Mouse (Mus musculus): ENCODE results near the gene Vars. TPM values are rescaled to one million over a fixed set of nuclear protein-coding genes. Genes with fewer than 3 reads are reported as not detected.

Vars gene
- polyA plus RNA-seq, 1 experiment from 2014 or later: 88.4 TPM

DNA sequence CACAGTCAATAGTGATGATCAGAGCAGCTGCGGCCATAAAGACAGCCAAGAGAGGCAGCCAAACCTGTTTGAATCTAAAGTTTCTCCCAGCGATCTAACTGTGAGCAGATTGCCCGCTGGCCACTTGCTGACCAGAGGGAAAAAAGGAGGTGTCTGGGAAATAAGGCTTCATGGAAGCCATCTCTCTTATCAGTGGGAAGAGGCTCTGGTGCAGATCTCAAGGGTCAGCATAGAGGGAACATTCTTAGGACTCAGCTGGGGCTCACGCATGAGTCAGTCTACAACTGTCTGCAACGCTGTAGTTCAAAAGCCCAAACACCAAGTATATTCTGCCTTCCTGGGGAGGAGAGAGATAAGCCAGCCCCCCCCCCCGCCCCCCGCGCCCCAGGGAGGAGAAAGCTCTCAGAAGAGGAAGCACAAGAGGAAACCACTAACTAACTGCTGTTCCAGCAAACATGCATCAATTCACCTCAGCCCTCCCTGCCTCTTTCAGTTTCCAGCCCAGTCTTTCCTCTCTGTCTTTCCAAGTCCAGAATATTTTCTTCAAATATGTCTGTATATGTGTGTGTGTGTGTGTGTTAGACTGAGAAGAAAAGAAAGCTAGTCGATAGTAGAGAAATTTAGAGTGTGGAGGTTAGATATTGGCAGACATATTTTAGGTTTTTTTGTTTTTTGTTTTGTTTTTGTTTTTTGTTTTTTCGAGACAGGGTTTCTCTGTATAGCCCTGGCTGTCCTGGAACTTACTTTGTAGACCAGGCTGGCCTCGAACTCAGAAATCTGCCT is 47.6 kb downstream of the Vars start:
- peaks cover 56% of the 10 kb centered on the region for H3K4me1 ChIP-seq
- H3K27me3 ChIP-seq: no peaks in the 10 kb centered on the region
- H3K36me3 ChIP-seq (ENCODE audit: poor library complexity, severe bottlenecking): peaks cover 11% of the 10 kb centered on the region
- ATAC-seq: no peak
- H3K4me3 ChIP-seq: no peak overlapping the region
- H3K9ac ChIP-seq: no peak overlapping the region
- no peaks in the 10 kb centered on the region for H3K9me3 ChIP-seq (replicated peaks)
- H3K27ac ChIP-seq: peak overlapping the region; percentile 35
- WGBS: 47% methylated on average over 11 of the region's 11 CpGs
- 0 out of 2 replicates have a peak overlapping the region, but pooled peaks have one; percentile 7 for H3K4me2 ChIP-seq

DNA sequence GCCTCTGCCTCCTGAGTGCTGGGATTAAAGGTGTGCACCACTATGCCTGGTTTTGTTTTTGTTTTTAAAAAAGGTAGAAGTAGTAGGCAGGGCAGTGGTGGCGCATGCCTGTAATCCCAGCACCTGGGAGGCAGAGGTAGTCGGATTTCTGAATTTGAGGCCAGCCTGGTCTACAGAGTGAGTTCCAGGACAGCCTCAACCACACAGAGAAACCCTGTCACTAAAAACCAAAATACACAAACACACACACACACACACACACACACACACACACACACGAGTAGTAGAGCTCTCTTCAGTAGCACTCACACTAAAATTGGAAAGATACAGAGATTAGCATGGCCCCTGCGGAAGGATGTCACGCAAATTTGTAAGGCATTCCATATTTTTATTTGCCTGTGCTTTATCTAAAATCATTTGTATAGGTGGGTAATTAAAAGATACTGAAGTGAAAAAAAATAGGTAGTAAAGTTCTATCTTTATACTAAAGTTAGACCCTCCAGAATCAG is 48.2 kb downstream of the Vars start:
- 80% methylated on average over 5 of the region's 5 CpGs for WGBS
- Histone ChIP-seq H3K4me1 (peaks cover 56% of the 10 kb centered on the region), H3K27ac (peak overlapping the region; percentile 90; the same call in 1 of the 2 replicates), H3K9ac (no peak overlapping the region), H3K36me3 (ENCODE audit: poor library complexity, severe bottlenecking) (peaks cover 17% of the 10 kb centered on the region), H3K9me3 (replicated peaks) (no peaks in the 10 kb centered on the region), H3K4me3 (no peak overlapping the region), H3K4me2 (peak overlapping the region; percentile 72), H3K27me3 (no peaks in the 10 kb centered on the region)
- ATAC-seq: no peak

DNA sequence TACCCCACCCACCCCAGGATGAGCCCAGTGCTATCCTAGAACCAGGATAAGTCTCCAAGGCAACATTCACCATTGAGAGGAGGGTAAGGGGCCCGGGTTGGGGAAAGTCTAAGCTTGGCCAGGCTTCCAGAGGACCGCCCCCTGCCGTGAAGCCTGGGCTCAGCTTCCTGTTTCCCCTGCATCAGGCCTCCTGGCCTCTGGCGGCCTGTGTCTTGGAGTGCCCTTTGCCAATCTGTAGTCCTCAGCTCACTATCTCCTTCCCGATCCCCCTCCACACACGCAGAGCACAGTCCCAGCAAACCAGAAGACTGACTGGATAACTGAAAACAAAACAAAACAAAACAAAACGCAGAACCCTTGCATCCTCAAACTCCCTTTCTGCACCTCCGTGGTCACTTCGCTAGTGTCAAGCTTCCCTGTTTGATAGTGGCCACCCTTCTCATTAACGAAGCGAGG is 48.8 kb downstream of the Vars start, which contains the start of gene Clic1:
Clic1 (plus strand) TSS at position 406 of the 456 bp plus-strand sequence.
- H3K9me3 ChIP-seq (replicated peaks): no peaks in the 10 kb centered on the region
- under 1% methylated on average over 11 of the region's 11 CpGs for WGBS
- ATAC-seq: 0 out of 2 replicates have a peak, but pooled peaks have one; percentile 2

GRCm38 (mm10) chr17:35050126-35050750 is 49.5 kb downstream of the Vars start:
- ATAC-seq: no peak
- H3K4me2 ChIP-seq: peak overlapping the region; percentile 72
- WGBS: 1% methylated on average over 27 of the region's 27 CpGs
- H3K9ac ChIP-seq: peak overlapping the region; percentile 80
- no peaks in the 10 kb centered on the region for H3K9me3 ChIP-seq (replicated peaks)
- no peaks in the 10 kb centered on the region for H3K27me3 ChIP-seq
- peaks cover 56% of the 10 kb centered on the region for H3K4me1 ChIP-seq
- peaks cover 26% of the 10 kb centered on the region for H3K36me3 ChIP-seq (ENCODE audit: poor library complexity, severe bottlenecking)
- peak overlapping the region; percentile 48 for H3K4me3 ChIP-seq
- H3K27ac ChIP-seq: peak overlapping the region; percentile 90

More for the DNA sequence above, 48.8 kb downstream of the Vars start, which contains the start of gene Clic1:
- H3K27ac ChIP-seq: peak within 1 kb of the TSS; percentile 90
- peaks cover 22% of the 10 kb centered on the region for H3K36me3 ChIP-seq (ENCODE audit: poor library complexity, severe bottlenecking)
- peak within 1 kb of the TSS; percentile 80 for H3K9ac ChIP-seq
- no peaks in the 10 kb centered on the region for H3K27me3 ChIP-seq
- H3K4me3 ChIP-seq: peak within 1 kb of the TSS; percentile 48
- peaks cover 56% of the 10 kb centered on the region for H3K4me1 ChIP-seq
- H3K4me2 ChIP-seq: peak within 1 kb of the TSS; percentile 72

DNA sequence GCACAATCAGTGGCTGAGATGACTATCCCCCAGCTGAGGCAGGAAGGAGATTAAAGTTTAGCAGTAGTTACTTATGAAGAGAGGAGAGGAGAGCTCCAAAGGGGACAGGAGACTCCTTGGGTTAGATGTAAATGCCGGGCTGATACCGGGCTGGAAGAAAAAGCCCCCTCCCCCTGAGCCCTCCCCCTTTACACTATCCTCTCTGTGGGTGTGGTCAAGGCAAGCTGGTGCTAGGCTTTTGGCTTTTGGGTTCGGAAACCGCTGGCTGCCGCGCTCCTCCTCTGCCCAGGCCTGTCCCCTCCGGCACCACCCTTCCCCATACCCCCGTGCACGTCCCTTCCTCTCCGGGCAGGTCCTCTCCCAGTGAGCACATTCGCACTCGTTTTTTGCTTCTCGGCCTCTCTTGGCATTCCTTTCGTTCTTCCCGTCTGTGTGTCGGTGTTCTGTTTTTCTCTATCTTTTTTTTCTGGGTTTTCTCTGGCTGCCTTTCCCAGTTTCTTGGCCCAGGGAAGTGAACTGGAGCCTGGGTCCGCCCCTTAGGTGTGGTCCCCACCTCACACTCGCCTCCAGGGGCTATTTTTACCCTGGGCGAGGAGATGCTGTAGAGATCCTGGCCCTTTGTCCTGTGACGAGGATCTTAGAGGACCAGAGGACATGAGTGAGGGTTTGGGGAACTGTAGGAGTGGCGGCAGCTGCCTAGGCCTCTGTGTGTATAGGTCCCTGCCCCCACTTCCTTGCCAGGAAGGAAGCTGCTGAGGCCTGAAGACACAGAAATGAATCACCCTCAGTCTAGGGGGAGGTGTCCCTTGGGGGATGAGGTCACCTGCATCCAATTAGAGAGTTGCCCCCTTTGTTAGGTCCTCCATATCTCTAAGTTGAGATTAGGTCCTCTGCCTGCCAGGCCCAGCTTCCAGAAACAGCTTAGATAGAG is 50.6 kb downstream of the Vars start:
- WGBS: 2% methylated on average over 21 of the region's 21 CpGs
- ATAC-seq: peak; percentile 39
- H3K27ac ChIP-seq: peak overlapping the region; percentile 93

GRCm38 (mm10) chr17:35052271-35052798 is 51.5 kb downstream of the Vars start:
- H3K4me1 ChIP-seq: peaks cover 40% of the 10 kb centered on the region
- H3K27ac ChIP-seq: peak overlapping the region; percentile 93
- 73% methylated on average over 11 of the region's 12 CpGs for WGBS
- H3K9me3 ChIP-seq (replicated peaks): no peaks in the 10 kb centered on the region
- peak overlapping the region; percentile 72 for H3K4me2 ChIP-seq
- H3K4me3 ChIP-seq: peak overlapping the region; percentile 48
- peak overlapping the region; percentile 80 for H3K9ac ChIP-seq
- peaks cover 41% of the 10 kb centered on the region for H3K36me3 ChIP-seq (ENCODE audit: poor library complexity, severe bottlenecking)
- H3K27me3 ChIP-seq: no peaks in the 10 kb centered on the region
- ATAC-seq: no peak

More for the DNA sequence above, 50.6 kb downstream of the Vars start:
- H3K27me3 ChIP-seq: no peaks in the 10 kb centered on the region
- peak overlapping the region; percentile 72 for H3K4me2 ChIP-seq
- H3K4me1 ChIP-seq: peaks cover 47% of the 10 kb centered on the region
- H3K4me3 ChIP-seq: peak overlapping the region; percentile 48
- peaks cover 37% of the 10 kb centered on the region for H3K36me3 ChIP-seq (ENCODE audit: poor library complexity, severe bottlenecking)
- H3K9ac ChIP-seq: peak overlapping the region; percentile 80
- H3K9me3 ChIP-seq (replicated peaks): no peaks in the 10 kb centered on the region

- no peak for ATAC-seq
- Histone ChIP-seq H3K9ac (no peak overlapping the region), H3K27ac (no peak overlapping the region), H3K4me2 (no peak overlapping the region), H3K4me3 (no peak overlapping the region), H3K36me3 (ENCODE audit: poor library complexity, severe bottlenecking) (peaks cover 54% of the 10 kb centered on the region), H3K4me1 (peaks cover 36% of the 10 kb centered on the region), H3K27me3 (no peaks in the 10 kb centered on the region), H3K9me3 (replicated peaks) (no peaks in the 10 kb centered on the region)
- 90% methylated on average over 7 of the region's 7 CpGs for WGBS
Observed at GRCm38 (mm10) chr17:35055691-35056495, 55.1 kb downstream of the Vars start.

- H3K9me3 ChIP-seq (replicated peaks): no peaks in the 10 kb centered on the region
- H3K4me1 ChIP-seq: peaks cover 34% of the 10 kb centered on the region
- H3K4me2 ChIP-seq: no peak overlapping the region
- H3K27ac ChIP-seq: no peak overlapping the region
- no peaks in the 10 kb centered on the region for H3K27me3 ChIP-seq
- WGBS: 85% methylated on average over 3 of the region's 3 CpGs
- H3K4me3 ChIP-seq: no peak overlapping the region
- H3K36me3 ChIP-seq (ENCODE audit: poor library complexity, severe bottlenecking): peaks cover 64% of the 10 kb centered on the region
- no peak overlapping the region for H3K9ac ChIP-seq
- no peak for ATAC-seq
Observed at GRCm38 (mm10) chr17:35057090-35057489, 56.3 kb downstream of the Vars start.

- peaks cover 30% of the 10 kb centered on the region for H3K4me1 ChIP-seq
- WGBS: 78% methylated on average over 9 of the region's 9 CpGs
- ATAC-seq: 0 out of 2 replicates have a peak, but pooled peaks have one; percentile 0
- H3K36me3 ChIP-seq (ENCODE audit: poor library complexity, severe bottlenecking): peaks cover 65% of the 10 kb centered on the region
- no peak overlapping the region for H3K9ac ChIP-seq
- H3K9me3 ChIP-seq (replicated peaks): no peaks in the 10 kb centered on the region
- H3K4me3 ChIP-seq: peak overlapping the region; percentile 79
- H3K27me3 ChIP-seq: peaks cover 3% of the 10 kb centered on the region; the same call in 1 of the 2 replicates
- peak overlapping the region; percentile 91 for H3K4me2 ChIP-seq
- peak overlapping the region; percentile 94; the same call in 1 of the 2 replicates for H3K27ac ChIP-seq
Observed at GRCm38 (mm10) chr17:35058316-35058715, 57.5 kb downstream of the Vars start.
